Mouse (Mus musculus): ENCODE data around the gene Rhoa. TPM values are rescaled to one million over a fixed set of nuclear protein-coding genes. Genes with fewer than 3 reads are reported as not detected.

The Rhoa gene
- polyA plus RNA-seq, 1 experiment: 148 TPM

DNA sequence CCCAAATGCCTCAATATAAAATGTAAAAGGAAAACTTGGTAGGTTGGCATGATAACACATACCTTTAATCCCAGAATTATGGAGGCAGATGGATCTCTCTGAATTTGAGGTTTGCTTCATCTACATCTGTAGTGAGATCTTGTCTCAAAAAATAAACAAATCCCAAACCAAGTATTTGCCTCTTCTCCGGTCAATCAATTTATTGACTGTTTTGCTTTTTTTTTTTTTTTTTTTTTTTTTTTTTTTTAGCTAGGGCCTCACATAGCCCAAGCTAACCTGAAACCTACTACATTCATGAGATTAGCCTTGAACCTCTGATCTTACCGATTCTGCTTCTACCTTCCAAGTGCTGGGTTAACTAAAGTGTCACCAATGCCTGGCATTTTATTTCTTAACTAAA is 16.6 kb upstream of the Rhoa start:
- no peak for DNase-seq
- Histone ChIP-seq H3K27me3 (ENCODE audit: control insufficient read depth, insufficient read depth, low read length) (no peaks in the 10 kb centered on the region), H3K4me1 (replicated peaks; ENCODE audit: control insufficient read depth, insufficient read depth, low read length) (0 out of 2 replicates have a peak, but pooled peaks cover 2% of the 10 kb centered on the region), H3K27ac (ENCODE audit: control insufficient read depth, insufficient read depth, low read length) (no peak overlapping the region), H3K36me3 (ENCODE audit: control insufficient read depth, insufficient read depth, low read length) (no peaks in the 10 kb centered on the region), H3K4me3 (ENCODE audit: control insufficient read depth, insufficient read depth, low read length) (no peak overlapping the region)
- 73% methylated on average over 2 of the region's 2 CpGs for WGBS
- TF ChIP-seq POLR2A (IDR thresholded peaks at IDR 0.05; ENCODE audit: control insufficient read depth, extremely low read depth, insufficient read depth, low read length, poor library complexity): no peak
- no peak for TF ChIP-seq CTCF (IDR thresholded peaks at IDR 0.05; ENCODE audit: borderline replicate concordance, control insufficient read depth, extremely low read depth, insufficient read depth, low read length, poor library complexity)

DNA sequence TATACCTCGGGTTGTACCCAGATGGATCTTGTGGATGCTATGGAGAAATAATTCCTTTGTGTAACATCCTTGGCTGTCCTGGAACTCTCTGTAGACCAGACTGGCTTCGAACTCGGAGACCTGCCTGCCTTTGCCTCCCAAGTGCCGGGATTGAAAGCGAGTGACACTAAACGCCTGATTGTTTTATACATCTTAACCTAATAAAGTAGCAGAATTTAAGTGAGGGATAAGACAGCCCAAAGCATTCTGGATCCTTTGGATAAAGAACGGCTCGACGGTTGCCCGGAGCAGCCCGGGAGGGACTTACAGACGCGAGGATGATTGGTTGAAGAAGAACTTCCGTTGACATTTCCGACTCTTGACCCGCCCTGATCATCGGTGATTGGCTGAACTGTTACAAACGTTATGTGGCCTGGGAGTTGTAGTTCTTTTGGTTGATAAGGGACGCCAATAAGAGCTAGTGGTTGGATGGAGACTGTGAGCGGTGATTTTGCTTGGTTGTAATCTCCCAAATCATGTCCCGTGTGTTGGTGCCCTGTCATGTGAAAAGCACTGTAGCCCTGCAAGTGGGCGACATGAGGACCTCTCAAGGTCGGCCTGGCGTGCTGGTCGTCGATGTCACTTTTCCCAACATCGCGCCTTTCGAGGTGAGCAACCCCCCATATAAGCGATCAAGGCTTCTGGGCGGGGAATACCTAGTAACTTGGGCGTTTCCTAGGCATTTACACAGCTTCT is 15.7 kb upstream of the Rhoa start, which contains the start of gene Nicn1:
Gene Nicn1 (plus strand): TSS at position 414 of the 735 bp plus-strand sequence.
- Histone ChIP-seq H3K27ac (ENCODE audit: control insufficient read depth, insufficient read depth, low read length) (no peak within 1 kb of the TSS), H3K4me1 (replicated peaks; ENCODE audit: control insufficient read depth, insufficient read depth, low read length) (0 out of 2 replicates have a peak, but pooled peaks cover 2% of the 10 kb centered on the region), H3K27me3 (ENCODE audit: control insufficient read depth, insufficient read depth, low read length) (no peaks in the 10 kb centered on the region), H3K36me3 (ENCODE audit: control insufficient read depth, insufficient read depth, low read length) (no peaks in the 10 kb centered on the region), H3K4me3 (ENCODE audit: control insufficient read depth, insufficient read depth, low read length) (peak within 1 kb of the TSS; percentile 60)
- no peak for TF ChIP-seq CTCF (IDR thresholded peaks at IDR 0.05; ENCODE audit: borderline replicate concordance, control insufficient read depth, extremely low read depth, insufficient read depth, low read length, poor library complexity)
- peak; percentile 60; the same call in 1 of the 2 replicates for TF ChIP-seq POLR2A (IDR thresholded peaks at IDR 0.05; ENCODE audit: control insufficient read depth, extremely low read depth, insufficient read depth, low read length, poor library complexity)
- 2% methylated on average over 32 of the region's 32 CpGs for WGBS
- DNase-seq: peak; percentile 89

DNA sequence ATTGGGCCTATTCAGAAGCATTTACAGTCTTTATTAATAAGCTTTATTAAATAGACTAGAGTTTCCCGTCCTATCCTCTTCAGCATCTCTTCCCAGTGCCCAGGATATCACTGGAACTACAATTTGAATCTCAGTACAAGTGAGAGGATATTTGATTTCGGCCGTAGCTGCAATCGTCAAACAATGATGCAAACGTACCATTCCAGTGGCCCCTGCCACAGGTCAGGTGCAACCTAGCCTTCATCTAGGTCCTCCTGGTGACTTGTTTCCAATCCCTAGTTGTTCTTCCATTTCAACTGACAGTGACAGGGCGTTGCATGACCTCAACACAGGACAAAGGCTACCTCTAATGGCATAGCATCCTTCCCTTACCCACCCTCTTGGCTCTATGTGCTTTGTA is 15.2 kb upstream of the Rhoa start:
- Histone ChIP-seq H3K4me3 (ENCODE audit: control insufficient read depth, insufficient read depth, low read length) (no peak overlapping the region), H3K27ac (ENCODE audit: control insufficient read depth, insufficient read depth, low read length) (no peak overlapping the region), H3K27me3 (ENCODE audit: control insufficient read depth, insufficient read depth, low read length) (no peaks in the 10 kb centered on the region), H3K4me1 (replicated peaks; ENCODE audit: control insufficient read depth, insufficient read depth, low read length) (0 out of 2 replicates have a peak, but pooled peaks cover 2% of the 10 kb centered on the region), H3K36me3 (ENCODE audit: control insufficient read depth, insufficient read depth, low read length) (no peaks in the 10 kb centered on the region)
- DNase-seq: no peak
- WGBS: 78% methylated on average over 6 of the region's 6 CpGs
- TF ChIP-seq CTCF (IDR thresholded peaks at IDR 0.05; ENCODE audit: borderline replicate concordance, control insufficient read depth, extremely low read depth, insufficient read depth, low read length, poor library complexity): no peak
- no peak for TF ChIP-seq POLR2A (IDR thresholded peaks at IDR 0.05; ENCODE audit: control insufficient read depth, extremely low read depth, insufficient read depth, low read length, poor library complexity)

DNA sequence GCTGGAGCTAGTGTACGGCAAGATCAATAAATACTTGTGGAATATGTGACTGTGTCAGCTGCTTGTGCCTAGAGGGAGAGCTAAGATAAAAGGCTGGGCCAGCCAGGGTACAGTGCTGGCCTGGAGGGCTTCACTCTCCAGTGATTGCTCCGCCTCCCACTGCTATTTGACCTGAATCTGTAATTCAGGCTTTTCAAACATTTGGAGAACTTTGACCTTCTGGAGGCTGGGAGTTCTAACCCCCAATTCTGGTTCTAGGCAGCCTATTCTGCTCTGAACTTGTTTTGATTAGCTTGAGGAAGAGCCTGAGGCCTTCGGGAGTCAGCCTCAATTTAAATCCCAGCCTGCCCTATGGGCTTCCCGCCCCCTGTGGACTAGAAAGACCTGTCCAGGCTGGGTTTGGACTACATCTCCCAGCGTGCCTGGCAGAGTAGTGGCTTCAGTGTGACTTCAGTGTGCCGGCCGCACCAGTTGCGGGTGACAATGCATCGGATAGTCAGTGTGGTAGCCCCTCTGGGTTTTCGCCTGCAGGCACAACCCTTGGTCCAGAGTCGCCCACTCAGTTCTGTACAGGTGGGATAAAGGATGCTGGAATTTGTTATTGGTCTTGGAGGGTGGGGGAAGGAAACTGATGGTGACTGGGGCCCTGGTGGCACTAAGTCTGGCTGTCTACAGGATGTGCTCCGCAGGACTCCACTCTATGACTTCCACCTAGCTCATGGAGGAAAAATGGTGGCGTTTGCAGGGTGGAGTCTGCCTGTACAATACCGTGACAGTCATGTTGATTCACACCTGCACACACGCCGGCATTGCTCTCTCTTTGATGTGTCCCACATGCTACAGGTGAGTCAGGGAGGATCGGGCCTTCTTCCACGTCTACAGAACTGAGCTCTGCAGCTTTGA is 9.2 kb upstream of the Rhoa start, which contains the start of gene Amt:
Gene Amt (plus strand): TSS at position 401 of the 903 bp plus-strand sequence.
- Histone ChIP-seq H3K4me1 (replicated peaks; ENCODE audit: control insufficient read depth, insufficient read depth, low read length) (no peaks in the 10 kb centered on the region), H3K4me3 (ENCODE audit: control insufficient read depth, insufficient read depth, low read length) (no peak within 1 kb of the TSS), H3K27me3 (ENCODE audit: control insufficient read depth, insufficient read depth, low read length) (no peaks in the 10 kb centered on the region), H3K36me3 (ENCODE audit: control insufficient read depth, insufficient read depth, low read length) (no peaks in the 10 kb centered on the region), H3K27ac (ENCODE audit: control insufficient read depth, insufficient read depth, low read length) (no peak within 1 kb of the TSS)
- 88% methylated on average over 18 of the region's 18 CpGs for WGBS
- TF ChIP-seq CTCF (IDR thresholded peaks at IDR 0.05; ENCODE audit: borderline replicate concordance, control insufficient read depth, extremely low read depth, insufficient read depth, low read length, poor library complexity) (no peak), POLR2A (IDR thresholded peaks at IDR 0.05; ENCODE audit: control insufficient read depth, extremely low read depth, insufficient read depth, low read length, poor library complexity) (no peak)
- DNase-seq: no peak

DNA sequence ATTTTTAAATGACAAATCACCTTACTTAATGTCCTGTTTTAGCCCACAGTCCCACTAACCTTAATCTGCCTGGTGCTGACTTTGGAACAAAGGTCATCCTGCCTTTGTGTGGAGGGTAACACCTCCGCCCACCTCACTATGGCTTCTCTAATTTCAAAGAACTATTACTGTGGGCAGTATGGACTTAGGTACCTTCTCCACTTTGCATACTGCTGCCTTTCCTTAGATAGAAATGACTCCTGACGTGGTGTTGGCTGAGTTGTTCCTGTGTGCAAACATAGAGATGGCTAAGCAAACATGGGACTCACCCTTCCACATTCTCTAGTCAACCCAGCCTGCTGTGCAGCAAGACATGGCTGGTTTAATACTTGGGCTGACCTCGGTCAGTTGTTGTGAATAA is 4.1 kb upstream of the Rhoa start:
- H3K4me3 ChIP-seq (ENCODE audit: control insufficient read depth, insufficient read depth, low read length): no peak overlapping the region
- no peak overlapping the region for H3K27ac ChIP-seq (ENCODE audit: control insufficient read depth, insufficient read depth, low read length)
- no peak for TF ChIP-seq CTCF (IDR thresholded peaks at IDR 0.05; ENCODE audit: borderline replicate concordance, control insufficient read depth, extremely low read depth, insufficient read depth, low read length, poor library complexity)
- no peak for TF ChIP-seq POLR2A (IDR thresholded peaks at IDR 0.05; ENCODE audit: control insufficient read depth, extremely low read depth, insufficient read depth, low read length, poor library complexity)
- 94% methylated on average over 3 of the region's 3 CpGs for WGBS
- peaks cover 7% of the 10 kb centered on the region for H3K4me1 ChIP-seq (replicated peaks; ENCODE audit: control insufficient read depth, insufficient read depth, low read length)
- no peak for DNase-seq
- H3K36me3 ChIP-seq (ENCODE audit: control insufficient read depth, insufficient read depth, low read length): no peaks in the 10 kb centered on the region
- no peaks in the 10 kb centered on the region for H3K27me3 ChIP-seq (ENCODE audit: control insufficient read depth, insufficient read depth, low read length)

DNA sequence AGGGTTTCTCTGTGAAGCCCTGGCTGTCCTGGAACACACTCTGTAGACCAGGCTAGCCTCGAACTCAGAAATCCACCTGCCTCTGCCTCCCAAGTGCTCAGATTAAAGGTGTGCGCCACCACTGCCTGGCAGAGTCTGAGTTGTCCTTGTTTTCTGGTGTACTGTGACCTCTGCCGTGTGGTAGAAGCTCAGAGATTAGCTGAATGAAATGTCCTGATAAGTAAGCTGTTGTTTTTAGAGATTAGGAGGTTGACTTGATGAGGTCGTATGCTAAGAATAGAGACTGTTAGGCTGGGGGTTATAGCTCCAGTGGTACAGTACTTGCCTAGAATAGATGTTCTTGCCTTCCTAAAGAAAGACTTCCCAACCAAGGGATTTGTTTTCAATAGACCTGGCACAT is 1.2 kb upstream of the Rhoa start:
- TF ChIP-seq CTCF (IDR thresholded peaks at IDR 0.05; ENCODE audit: borderline replicate concordance, control insufficient read depth, extremely low read depth, insufficient read depth, low read length, poor library complexity) (no peak), POLR2A (IDR thresholded peaks at IDR 0.05; ENCODE audit: control insufficient read depth, extremely low read depth, insufficient read depth, low read length, poor library complexity) (no peak)
- no peak overlapping the region for H3K27ac ChIP-seq (ENCODE audit: control insufficient read depth, insufficient read depth, low read length)
- DNase-seq: no peak
- H3K4me3 ChIP-seq (ENCODE audit: control insufficient read depth, insufficient read depth, low read length): no peak overlapping the region
- peaks cover 9% of the 10 kb centered on the region for H3K4me1 ChIP-seq (replicated peaks; ENCODE audit: control insufficient read depth, insufficient read depth, low read length)
- 94% methylated on average over 4 of the region's 4 CpGs for WGBS
- H3K27me3 ChIP-seq (ENCODE audit: control insufficient read depth, insufficient read depth, low read length): no peaks in the 10 kb centered on the region
- H3K36me3 ChIP-seq (ENCODE audit: control insufficient read depth, insufficient read depth, low read length): no peaks in the 10 kb centered on the region

All from thymus, adult 2 months (tissue).